Mouse (Mus musculus): Measurements from ENCODE around the gene Cdc42bpg. TPM values are rescaled to one million over a fixed set of nuclear protein-coding genes. Genes with fewer than 3 reads are reported as not detected.

The Cdc42bpg gene
- total and polyA plus RNA-seq, 2 experiments from 2014 or later: 0.23 to 4.7 TPM

GRCm38 (mm10) chr19:6313796-6314195 is 7.5 kb downstream of the Cdc42bpg start:
- H3K4me1 ChIP-seq (ENCODE audit: insufficient read depth): no peaks in the 10 kb centered on the region
- H3K4me3 ChIP-seq (ENCODE audit: low read depth, low read length): no peak overlapping the region
- no peak for TF ChIP-seq CTCF (IDR thresholded peaks at IDR 0.05; ENCODE audit: low read depth)
- H3K27me3 ChIP-seq (ENCODE audit: insufficient read depth, low read length): no peaks in the 10 kb centered on the region
- H3K36me3 ChIP-seq (ENCODE audit: insufficient read depth): peaks cover 9% of the 10 kb centered on the region; the same call in 1 of the 2 replicates
- ATAC-seq (no peak), DNase-seq (no peak)
- no peak overlapping the region for H3K9ac ChIP-seq
- no peaks in the 10 kb centered on the region for H3K9me3 ChIP-seq (ENCODE audit: low read length)
- no peak overlapping the region for H3K4me2 ChIP-seq (ENCODE audit: low read depth)
- WGBS: 91% methylated on average over 8 of the region's 8 CpGs
- H3K27ac ChIP-seq (ENCODE audit: low read depth, low read length): no peak overlapping the region

GRCm38 (mm10) chr19:6314513-6314912 is 8.3 kb downstream of the Cdc42bpg start:
- H3K36me3 ChIP-seq (ENCODE audit: insufficient read depth): peaks cover 9% of the 10 kb centered on the region; the same call in 1 of the 2 replicates
- H3K4me1 ChIP-seq (ENCODE audit: insufficient read depth): no peaks in the 10 kb centered on the region
- H3K9me3 ChIP-seq (ENCODE audit: low read length): no peaks in the 10 kb centered on the region
- ATAC-seq (no peak), DNase-seq (no peak)
- no peaks in the 10 kb centered on the region for H3K27me3 ChIP-seq (ENCODE audit: insufficient read depth, low read length)
- no peak for TF ChIP-seq CTCF (IDR thresholded peaks at IDR 0.05; ENCODE audit: low read depth)
- 85% methylated on average over 8 of the region's 8 CpGs for WGBS
- no peak overlapping the region for H3K4me2 ChIP-seq (ENCODE audit: low read depth)
- H3K27ac ChIP-seq (ENCODE audit: low read depth, low read length): no peak overlapping the region
- H3K9ac ChIP-seq: no peak overlapping the region
- H3K4me3 ChIP-seq (ENCODE audit: low read depth, low read length): no peak overlapping the region

- H3K36me3 ChIP-seq (ENCODE audit: insufficient read depth): peaks cover 13% of the 10 kb centered on the region; the same call in 1 of the 2 replicates
- DNase-seq (no peak), ATAC-seq (no peak)
- no peaks in the 10 kb centered on the region for H3K27me3 ChIP-seq (ENCODE audit: insufficient read depth, low read length)
- no peak overlapping the region for H3K4me3 ChIP-seq (ENCODE audit: low read depth, low read length)
- H3K9ac ChIP-seq: no peak overlapping the region
- 65% methylated on average over 14 of the region's 14 CpGs for WGBS
- no peaks in the 10 kb centered on the region for H3K4me1 ChIP-seq (ENCODE audit: insufficient read depth)
- H3K9me3 ChIP-seq (ENCODE audit: low read length): no peaks in the 10 kb centered on the region
- no peak for TF ChIP-seq CTCF (IDR thresholded peaks at IDR 0.05; ENCODE audit: low read depth)
- H3K4me2 ChIP-seq (ENCODE audit: low read depth): no peak overlapping the region
- no peak overlapping the region for H3K27ac ChIP-seq (ENCODE audit: low read depth, low read length)
Observed at GRCm38 (mm10) chr19:6315573-6315972, 9.3 kb downstream of the Cdc42bpg start.

- H3K36me3 ChIP-seq (ENCODE audit: insufficient read depth): peaks cover 15% of the 10 kb centered on the region; the same call in 1 of the 2 replicates
- H3K27me3 ChIP-seq (ENCODE audit: insufficient read depth, low read length): no peaks in the 10 kb centered on the region
- no peak overlapping the region for H3K9ac ChIP-seq
- no peak overlapping the region for H3K4me3 ChIP-seq (ENCODE audit: low read depth, low read length)
- no peak for TF ChIP-seq CTCF (IDR thresholded peaks at IDR 0.05; ENCODE audit: low read depth)
- no peaks in the 10 kb centered on the region for H3K9me3 ChIP-seq (ENCODE audit: low read length)
- WGBS: 91% methylated on average over 12 of the region's 12 CpGs
- ATAC-seq: no peak
- no peak for DNase-seq
- H3K4me1 ChIP-seq (ENCODE audit: insufficient read depth): no peaks in the 10 kb centered on the region
- no peak overlapping the region for H3K4me2 ChIP-seq (ENCODE audit: low read depth)
- H3K27ac ChIP-seq (ENCODE audit: low read depth, low read length): no peak overlapping the region
Observed at GRCm38 (mm10) chr19:6318145-6318544, 11.9 kb downstream of the Cdc42bpg start.

- H3K4me1 ChIP-seq (ENCODE audit: insufficient read depth): no peaks in the 10 kb centered on the region
- H3K27ac ChIP-seq (ENCODE audit: low read depth, low read length): no peak overlapping the region
- no peak overlapping the region for H3K4me3 ChIP-seq (ENCODE audit: low read depth, low read length)
- no peak for ATAC-seq
- WGBS: 87% methylated on average over 8 of the region's 8 CpGs
- no peak overlapping the region for H3K9ac ChIP-seq
- H3K27me3 ChIP-seq (ENCODE audit: insufficient read depth, low read length): no peaks in the 10 kb centered on the region
- H3K4me2 ChIP-seq (ENCODE audit: low read depth): no peak overlapping the region
- DNase-seq: no peak
- TF ChIP-seq CTCF (IDR thresholded peaks at IDR 0.05; ENCODE audit: low read depth): no peak
- peaks cover 6% of the 10 kb centered on the region; the same call in 1 of the 2 replicates for H3K36me3 ChIP-seq (ENCODE audit: insufficient read depth)
- H3K9me3 ChIP-seq (ENCODE audit: low read length): no peaks in the 10 kb centered on the region
Observed at GRCm38 (mm10) chr19:6321358-6321757, 15.1 kb downstream of the Cdc42bpg start.

GRCm38 (mm10) chr19:6321786-6322621 is 15.7 kb downstream of the Cdc42bpg start:
- no peak for DNase-seq
- no peak overlapping the region for H3K4me2 ChIP-seq (ENCODE audit: low read depth)
- no peak overlapping the region for H3K9ac ChIP-seq
- no peak; the same call in 1 of the 2 replicates for ATAC-seq
- H3K4me1 ChIP-seq (ENCODE audit: insufficient read depth): no peaks in the 10 kb centered on the region
- H3K27ac ChIP-seq (ENCODE audit: low read depth, low read length): no peak overlapping the region
- no peaks in the 10 kb centered on the region for H3K9me3 ChIP-seq (ENCODE audit: low read length)
- WGBS: 89% methylated on average over 33 of the region's 33 CpGs
- no peak overlapping the region for H3K4me3 ChIP-seq (ENCODE audit: low read depth, low read length)
- H3K27me3 ChIP-seq (ENCODE audit: insufficient read depth, low read length): no peaks in the 10 kb centered on the region
- no peak for TF ChIP-seq CTCF (IDR thresholded peaks at IDR 0.05; ENCODE audit: low read depth)
- peaks cover 6% of the 10 kb centered on the region; the same call in 1 of the 2 replicates for H3K36me3 ChIP-seq (ENCODE audit: insufficient read depth)

GRCm38 (mm10) chr19:6324751-6325150 is 18.5 kb downstream of the Cdc42bpg start:
- no peak for DNase-seq
- Histone ChIP-seq H3K4me2 (ENCODE audit: low read depth) (no peak overlapping the region), H3K4me3 (ENCODE audit: low read depth, low read length) (no peak overlapping the region), H3K9ac (no peak overlapping the region), H3K36me3 (ENCODE audit: insufficient read depth) (peaks cover 6% of the 10 kb centered on the region; the same call in 1 of the 2 replicates), H3K27me3 (ENCODE audit: insufficient read depth, low read length) (no peaks in the 10 kb centered on the region), H3K27ac (ENCODE audit: low read depth, low read length) (no peak overlapping the region), H3K4me1 (ENCODE audit: insufficient read depth) (no peaks in the 10 kb centered on the region), H3K9me3 (ENCODE audit: low read length) (no peaks in the 10 kb centered on the region)
- 76% methylated on average over 9 of the region's 9 CpGs for WGBS
- no peak for TF ChIP-seq CTCF (IDR thresholded peaks at IDR 0.05; ENCODE audit: low read depth)
- ATAC-seq: no peak
